Mouse (Mus musculus) thymus, postnatal 10 days (tissue): ENCODE measurements around the gene Rptor.
A peak's percentile ranks its signal among the peaks of the same experiment; 100 is the strongest.

Experiments
- DNase-seq, 2 experiments: peaks; one replicate each; pipeline ENCODE4 v3.0.0; 2021; ENCODE audit warnings: low spot score in 2 of 2

The Rptor gene

DNA sequence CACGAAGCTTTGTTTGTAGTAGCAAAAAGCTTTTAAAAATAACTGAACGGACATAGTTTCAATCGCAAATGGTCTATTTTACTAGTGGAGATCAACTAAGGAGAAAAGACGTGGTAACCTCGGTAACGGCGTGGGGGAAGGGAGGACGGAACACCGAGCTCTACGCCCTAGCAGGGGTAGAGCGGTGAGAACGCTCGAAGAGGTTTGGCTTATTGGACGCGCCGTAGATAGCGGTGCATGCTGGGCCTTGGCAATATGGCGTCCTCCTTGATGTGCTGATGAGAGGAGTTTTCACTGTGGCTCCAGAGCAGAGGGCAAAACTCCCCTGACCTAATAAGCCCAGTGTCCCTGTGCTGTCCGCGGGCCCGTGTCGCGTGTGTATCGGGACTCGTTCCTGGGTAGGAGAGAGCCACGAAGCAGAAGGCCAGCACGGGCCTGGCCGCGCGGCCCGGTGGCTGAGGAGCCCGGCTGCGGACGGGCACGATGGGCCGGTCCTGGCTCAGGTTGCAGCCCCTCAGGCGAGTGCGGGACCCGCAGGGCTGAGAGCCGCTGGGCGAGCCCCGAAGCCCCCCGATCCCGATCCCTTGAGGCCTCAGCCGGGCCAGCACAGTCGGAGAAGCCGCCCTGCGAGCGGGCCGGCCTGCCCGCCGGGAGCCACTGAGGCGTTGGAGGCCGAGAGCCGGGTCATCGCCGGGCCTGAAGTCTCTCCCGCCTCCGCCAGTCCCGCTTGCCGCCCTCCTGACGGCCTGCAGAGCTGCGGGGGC is at the start of gene Rptor:
Gene Rptor, plus strand, starts transcription at position 143 of the 764 bp plus-strand sequence.
- DNase-seq = peak; percentile 91 to 93

DNA sequence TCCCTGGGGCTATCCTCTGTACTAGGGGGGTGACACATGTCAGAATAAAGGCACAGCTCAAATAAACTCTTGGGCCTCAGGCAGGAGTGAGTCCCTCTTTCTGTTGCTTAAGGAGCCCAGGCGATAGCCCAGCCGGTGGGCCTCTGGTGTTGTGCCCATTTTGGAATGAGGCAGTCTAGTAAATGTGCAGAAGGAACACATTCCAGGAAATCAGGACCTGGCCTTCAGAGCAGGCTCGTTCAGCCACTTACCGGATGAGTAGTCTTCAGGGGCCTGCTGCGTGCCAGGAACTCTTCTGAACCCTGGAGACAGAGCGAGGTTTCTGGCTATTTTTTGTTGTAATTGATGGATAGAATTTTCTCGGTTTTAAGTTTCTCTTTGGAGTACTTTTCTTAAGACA is 48.0 kb upstream of the Rptor start:
- DNase-seq = no peak

DNA sequence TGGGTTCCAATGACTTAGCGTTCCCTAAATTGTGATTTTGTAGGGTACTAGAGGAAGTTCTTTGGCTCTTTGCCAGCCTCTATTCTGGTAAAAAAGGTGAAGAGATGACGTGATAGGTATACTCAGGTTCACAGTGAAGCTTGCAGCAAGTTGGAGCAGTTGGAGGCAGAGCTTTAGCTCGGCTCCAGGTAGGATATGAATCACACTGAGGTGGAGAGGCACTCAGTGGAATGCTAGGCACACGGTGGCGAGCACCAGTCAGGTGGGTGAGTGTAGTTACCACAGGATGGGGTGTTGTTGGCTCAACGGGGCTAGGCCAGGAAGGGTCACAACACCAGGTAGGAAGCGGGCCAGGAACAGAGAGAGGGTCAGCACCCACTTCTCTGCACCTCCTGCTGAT is 47.5 kb upstream of the Rptor start:
- DNase-seq = no peak

DNA sequence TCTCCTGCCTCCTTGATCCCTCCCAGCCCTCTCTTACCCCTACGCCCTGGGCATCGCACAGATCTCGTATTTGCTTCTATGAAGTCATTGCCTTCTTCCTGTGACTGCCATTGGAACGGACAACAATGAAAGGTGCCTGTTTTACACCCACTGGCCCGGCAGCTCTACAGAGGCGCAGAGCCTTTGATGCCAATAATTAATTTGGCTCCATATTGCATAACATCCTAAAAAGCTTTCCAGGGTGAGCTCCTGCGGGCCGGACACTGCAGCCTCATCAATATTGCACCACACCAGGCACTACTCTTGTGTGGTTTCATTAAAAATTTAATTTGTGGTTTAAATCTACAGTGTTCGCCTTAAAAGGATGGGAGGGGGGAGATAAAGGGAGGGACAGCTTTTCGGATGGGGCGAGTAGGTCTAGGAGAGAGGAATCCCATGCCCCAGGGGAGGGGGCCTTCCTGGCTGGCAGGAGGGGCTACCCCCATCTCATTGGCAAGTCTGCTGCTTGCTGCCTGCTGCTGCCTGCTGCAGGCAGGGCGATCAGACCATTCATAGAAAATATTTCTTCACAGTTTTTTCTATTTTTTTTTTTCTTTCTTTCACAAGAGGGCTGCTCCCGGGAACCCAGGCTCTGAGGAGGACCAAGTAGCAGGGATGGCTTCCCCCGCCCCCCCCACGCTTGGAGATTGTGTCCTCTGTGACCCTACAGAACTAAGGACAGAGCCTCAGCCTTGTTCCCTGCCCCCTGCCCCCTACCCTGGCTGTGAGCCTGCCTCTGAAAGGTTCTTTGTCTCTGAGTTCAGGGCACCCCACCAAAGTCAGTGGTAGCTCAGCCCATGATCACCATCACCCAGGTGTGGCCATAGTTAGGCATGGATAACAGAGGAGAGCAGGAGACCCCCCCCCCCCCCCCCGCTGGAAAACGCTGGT is 44.5 kb upstream of the Rptor start:
- DNase-seq = no peak

DNA sequence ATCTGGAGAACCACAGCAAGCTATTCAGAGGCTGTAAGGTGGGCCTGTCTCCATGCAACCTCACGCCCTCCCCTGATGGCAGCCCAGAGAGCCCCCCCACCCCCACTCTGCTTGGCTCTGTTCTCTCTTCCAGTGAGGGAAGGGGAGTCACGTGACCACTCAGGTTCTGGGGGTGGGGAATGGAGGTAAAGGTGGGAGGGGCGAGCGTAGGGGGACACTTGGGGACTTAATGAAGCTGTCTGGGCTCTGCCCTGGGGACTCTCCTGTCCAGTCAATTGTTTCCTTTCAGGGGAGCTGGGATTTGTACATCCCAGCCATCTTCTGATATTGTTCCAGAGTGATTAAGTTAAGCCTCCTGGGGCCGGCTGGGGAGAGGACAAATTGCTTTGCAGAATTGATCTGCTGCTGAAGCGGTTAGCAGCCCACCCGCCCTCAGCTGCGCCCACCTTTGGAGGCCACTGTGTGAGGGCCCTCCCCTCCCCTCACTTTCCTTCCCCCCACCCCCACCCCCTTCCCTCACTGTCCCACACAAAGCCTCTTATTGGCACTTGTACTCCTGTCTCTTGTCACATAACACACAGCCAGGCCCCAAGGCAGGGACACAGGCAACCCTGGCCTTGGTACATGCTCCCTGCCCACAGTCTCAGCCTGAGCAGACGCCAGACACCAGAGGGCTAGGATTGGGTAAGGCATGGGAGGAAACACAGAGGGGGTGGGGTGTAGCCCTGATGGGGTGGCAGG is 43.7 kb upstream of the Rptor start:
- no peak for DNase-seq

DNA sequence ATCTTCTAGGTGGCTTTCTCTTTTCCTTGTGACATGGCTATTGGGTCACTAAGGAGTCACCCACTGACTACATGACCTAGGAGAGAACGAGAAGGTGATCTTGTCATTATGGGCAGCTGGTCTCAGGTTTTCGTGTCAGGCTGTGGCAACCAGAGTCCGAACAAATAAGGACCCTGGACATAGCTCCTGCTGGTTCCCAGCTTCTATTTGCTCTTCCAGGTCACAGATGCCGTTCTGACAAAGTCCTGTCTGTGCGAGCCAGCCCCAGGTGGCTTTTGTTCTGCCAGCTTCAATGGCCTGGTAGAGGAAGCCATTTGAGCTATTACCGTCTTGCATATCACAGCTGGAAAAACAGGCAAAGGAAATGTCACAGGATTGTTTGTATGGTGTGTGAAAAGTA is 40.4 kb upstream of the Rptor start:
- DNase-seq = no peak

DNA sequence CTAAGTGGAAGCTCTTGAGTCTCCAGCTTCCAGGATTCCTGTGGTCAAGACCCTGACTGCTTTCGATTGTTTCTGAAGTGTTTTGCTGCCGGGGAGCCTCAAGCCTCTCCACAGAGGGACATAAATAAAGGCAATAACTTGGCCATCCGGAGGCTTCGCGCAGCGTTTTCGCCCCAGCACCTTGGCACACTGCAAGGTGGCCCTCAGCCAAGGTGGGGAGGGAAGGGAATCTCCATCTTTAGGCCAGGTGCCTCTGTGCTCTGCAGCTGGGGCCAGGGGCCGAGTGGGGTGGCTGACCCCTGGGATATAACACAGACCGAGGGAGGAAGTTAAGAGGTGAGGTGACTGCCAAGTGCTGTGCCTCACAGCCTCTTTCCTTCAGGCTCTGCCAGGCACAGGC is 39.5 kb upstream of the Rptor start:
- DNase-seq = no peak

DNA sequence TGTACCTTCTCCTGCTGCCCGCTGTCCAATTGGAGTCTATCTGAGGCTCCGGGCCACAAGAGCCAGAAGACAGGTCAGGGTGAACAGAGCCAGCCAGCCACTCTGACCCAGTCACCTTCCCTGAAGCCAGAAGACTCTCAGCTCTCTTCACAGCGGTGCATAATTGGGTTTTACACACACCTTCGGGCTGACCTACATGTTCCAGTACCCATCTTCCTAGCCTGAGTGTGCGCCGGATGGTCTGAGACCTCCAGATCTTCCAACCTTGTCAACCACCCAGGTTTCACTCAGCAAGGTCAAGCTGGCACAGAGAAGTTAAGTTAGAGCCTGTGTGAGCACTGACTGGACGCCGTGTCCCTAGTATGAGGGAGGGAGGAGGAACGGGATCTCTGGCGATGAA is 38.3 kb upstream of the Rptor start:
- no peak for DNase-seq

DNA sequence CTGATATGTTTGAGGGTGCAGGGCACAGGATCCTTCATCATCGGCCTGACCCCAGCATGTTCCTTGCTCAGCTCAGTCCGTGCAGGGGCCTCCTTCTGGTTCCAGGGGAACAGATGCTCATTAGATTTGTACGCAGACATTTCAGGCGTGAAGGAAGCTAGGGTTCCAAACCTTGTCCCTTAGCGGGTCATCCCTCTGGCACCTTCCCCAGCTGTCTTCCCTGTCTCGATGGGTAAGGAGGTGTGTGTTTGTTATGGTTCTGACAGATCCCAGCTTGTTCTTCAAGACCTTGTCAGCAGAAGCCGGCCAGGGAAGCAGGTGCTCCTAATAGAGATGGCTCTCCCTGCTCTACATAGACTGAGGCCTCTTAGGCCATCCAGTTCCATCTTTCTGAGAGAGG is 37.7 kb upstream of the Rptor start:
- no peak for DNase-seq

DNA sequence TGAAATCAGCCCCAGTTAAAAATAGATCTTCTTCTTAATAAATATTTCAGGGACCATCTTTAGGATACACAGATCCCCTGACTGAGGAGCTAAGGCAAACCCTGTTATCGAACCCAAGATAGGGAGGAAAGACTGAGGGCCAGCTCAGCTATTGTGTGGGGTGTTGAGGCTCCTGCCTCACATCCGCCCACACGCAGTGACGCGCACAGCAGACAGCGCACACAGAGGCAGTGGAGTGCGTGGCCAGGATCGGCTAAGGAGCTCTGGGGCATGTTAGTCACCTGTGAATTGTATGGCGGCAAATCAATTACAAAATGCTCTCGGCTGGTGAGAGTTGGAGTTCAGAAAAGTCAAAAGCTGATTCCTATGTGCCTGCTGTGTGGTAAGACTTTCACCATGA is 37.0 kb upstream of the Rptor start:
- DNase-seq = no peak

DNA sequence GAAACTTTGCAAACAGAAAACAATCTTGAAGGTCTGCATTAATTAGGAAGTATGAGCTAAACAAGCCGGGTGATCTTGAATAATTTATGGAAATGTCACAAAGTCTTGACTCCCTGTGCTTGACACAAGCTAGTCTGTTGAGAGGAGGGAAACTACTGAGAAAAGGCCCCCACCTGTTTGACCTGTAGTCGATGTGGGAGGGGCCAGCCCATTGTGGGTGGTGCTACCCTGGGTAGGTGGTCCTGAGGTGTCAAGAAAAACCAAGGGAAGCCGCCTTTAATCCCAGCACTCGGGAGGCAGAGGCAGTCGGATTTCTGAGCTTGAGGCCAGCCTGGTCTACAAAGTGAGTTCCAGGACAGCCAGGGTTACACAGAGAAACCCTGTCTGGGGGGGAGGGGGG is 36.5 kb upstream of the Rptor start:
- no peak for DNase-seq

DNA sequence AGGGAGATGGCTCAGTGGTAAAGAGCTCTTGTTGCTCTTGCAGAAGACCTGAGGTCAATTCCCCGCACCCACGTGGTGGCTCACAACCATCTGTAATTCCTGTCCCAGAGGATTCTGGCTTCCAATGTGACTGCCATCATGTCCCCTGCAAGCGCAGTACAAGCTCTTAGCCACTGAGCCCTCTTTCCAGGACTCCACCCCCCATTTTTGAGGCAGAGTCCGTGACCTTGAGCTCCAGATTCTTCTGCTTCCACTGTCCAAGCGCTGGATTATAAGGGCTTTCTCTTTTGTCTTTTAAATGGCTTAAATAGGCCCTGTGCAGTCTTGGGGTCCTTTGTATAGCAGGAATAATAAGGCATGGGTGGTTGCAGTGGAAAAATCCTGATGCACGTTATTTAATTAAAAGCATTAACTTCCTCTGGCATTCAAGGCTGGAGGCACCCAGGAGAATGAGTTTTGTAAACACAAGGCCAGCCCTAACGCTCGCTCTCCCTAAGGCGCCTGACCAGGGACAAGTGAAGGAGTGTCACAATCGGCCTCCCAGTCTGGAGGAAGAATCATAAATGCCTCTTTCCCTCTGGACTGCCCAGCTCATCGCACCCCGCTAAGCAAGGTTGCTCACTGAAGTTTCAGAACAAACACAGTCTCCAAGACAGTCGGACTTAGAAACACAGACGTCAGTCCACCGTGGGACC is 30.2 kb upstream of the Rptor start:
- DNase-seq = no peak

DNA sequence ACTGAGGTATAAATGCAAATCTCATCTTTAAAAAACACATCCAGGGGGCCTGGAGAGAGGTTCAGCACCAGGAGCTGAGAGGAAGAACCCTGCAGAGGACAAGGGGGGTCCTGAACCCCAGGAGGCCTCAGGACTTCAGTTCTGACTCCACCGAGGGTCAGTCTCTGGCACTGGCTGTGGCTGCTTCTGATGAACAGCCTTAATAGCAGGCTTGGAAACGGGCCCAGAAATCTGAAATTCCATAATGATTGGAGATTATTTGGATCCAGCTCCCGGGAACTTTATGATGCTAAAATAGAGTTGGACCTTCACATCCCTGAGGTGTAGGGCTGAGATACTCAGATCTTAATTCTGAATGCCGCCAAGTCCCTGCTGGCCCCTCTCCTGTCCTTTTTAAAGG is 25.9 kb upstream of the Rptor start:
- no peak for DNase-seq

DNA sequence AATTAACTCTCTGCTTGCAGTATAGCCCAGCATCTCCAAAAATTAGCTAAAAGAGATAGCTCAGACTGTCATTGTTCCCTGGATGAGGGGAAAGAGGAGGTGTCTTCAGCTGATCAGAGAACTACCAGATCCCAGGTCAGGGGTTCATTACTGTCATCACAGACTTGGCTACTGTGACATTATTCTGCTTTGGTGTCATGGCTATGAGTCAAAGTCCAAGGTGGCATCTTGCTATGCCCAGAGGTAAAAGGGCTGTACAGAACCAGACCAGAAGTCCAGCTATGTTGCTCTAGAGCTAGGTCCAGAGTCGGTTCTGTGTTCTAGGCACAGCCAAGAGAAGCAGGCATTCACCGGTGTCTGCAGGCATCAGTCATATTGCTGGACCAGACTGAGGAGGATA is 25.0 kb upstream of the Rptor start:
- DNase-seq = no peak

DNA sequence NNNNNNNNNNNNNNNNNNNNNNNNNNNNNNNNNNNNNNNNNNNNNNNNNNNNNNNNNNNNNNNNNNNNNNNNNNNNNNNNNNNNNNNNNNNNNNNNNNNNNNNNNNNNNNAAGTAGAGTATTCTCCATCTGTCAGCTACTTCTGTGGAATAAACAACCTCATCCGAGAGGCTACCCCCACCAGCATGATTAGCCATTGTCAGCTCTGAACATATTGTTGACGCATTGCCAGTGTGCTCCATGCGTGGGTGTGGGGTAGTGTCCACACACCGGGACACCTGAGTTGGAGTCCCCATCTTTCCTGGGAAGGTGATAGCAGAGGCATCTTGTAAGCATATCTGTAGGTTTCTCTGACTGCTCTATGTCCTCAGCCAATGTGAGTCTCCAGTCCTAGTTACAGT is 16.2 kb upstream of the Rptor start:
- DNase-seq = no peak

DNA sequence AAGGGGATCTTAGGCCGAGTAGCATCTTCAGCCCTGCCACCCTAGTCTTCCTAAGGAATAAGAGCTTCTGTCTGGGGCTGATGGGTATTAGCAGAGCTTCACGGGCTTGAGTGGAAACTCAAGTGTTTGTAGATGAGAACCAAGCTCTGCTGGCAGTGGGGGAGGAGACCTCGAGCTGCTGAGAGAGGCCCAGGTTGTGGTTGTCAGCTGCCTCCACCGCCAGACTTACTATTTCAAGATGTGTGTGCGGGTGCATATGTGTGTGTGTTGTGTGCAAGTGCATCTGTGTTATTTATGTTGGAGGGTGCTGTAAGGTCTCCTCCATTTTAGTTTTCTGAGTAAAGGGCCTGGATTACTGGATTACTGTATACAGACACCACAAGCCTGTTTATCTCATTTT is 15.6 kb upstream of the Rptor start:
- DNase-seq = peak in 1 of 2 experiments; percentile 14

DNA sequence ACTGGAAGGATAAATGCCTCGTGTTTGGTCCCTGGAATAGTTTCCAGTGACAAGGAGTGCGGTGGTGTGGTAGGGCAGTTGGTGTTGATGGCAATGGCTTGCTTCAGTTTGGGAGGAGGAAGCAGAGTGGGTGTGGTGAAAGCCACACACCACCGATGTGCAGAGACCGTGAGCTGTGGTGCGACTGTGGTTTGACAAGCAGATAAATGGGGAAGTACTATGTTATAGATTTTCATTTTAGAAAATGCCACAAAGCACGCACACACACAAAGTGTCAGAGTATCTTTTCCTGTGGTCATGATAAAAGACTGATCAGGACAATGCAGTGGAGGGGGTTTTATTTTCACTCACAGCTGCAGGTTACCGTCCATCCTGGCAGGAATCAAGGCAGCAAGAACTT is 13.5 kb upstream of the Rptor start:
- no peak for DNase-seq

DNA sequence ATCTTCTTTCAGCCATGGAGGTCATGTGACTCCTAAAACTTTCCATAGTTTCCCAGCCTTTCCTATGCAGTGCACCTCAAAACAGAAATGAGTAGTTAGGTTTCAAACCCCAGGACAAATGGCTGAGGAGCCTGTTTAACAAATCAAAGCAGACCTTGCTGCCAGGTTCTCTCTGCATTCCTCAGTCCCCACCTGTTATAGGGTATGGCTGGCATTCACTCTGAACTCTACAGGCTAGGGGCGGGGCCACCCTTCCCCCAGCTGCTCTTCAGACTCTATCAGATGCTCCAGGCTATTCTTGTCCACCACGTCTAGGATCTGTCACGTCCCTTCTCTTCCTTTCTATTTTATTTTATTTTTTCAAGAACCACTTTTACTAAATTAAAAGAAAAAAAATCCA is 8.7 kb upstream of the Rptor start:
- DNase-seq = no peak

DNA sequence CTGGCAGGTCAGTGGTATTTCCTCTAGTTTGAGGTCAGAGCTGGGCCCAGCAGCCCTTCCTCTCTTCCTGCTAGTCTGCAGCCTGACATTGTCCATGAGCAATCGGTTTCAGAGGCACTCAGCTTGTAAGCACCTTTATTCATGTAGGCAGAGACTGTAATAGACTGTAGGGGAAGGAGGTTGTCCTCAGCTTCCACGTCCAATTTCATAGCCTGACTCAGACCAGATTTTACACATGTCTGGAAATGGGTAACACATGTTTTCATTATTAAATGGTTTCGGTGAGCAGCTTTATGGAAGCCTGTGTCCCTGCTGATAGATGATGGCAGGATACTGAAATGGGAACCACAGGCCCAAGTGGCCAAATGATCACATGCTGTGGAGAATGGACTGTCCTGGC is 3.8 kb upstream of the Rptor start:
- no peak for DNase-seq

DNA sequence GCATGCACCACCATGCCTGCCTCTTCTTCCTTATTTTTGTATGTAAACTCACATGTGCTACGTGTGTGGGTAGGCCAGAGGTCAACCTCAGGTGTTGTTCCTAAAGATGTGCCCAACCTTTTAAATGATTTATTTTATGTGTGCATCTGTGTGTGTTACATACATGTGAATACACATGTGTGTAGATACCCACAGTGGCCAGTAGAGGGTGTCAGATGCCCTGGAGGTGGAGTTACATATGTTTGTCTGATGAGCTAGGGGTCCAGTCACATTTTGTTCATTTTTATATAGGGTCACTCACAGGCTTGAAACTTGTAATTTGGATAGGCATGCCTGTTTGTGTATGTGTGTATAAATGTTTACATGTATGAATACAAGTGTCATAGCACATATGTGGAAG is 2.4 kb upstream of the Rptor start:
- no peak for DNase-seq

DNA sequence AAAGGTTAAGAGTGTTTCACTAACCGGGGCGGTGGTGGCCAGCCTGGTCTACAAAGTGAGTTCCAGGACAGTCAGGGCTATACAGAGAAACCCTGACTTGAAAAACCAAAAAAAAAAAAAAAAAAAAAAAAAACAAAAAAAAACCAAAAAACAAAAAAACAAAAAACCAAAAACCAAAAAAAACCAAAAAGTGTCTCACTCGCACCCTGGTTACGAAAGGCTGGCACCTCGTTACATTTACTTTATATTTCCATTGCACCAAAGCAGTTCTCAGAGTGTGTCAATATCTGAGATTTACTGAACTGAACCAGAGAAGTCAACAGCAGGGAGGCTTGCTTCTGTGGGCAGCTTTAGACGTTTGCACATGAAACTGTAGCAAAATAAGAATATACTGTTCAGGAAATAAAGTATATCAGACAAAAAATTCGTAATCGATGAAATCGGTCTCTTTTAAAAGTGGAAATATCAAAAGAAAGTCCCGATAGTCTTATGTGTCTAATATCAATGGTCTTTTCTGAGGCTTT is 466 bp upstream of the Rptor start:
- DNase-seq = no peak

DNA sequence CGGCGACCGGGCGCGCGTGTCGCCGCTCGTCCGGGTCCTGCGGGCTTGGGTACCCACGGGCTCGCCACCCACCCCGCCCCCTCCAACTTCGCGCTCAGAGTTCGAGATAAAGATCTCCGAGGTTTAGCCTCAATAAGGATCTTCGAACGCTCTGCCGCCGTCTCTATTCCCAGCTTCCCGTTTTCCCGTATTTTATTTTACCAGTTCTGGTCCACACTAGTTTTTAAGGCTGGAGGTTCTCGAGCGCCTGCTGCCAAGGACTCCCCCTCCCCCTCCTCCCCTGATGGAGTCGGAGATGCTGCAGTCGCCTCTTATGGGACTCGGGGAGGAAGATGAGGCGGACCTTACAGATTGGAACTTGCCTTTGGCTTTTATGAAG is 811 bp downstream of the Rptor start:
- no peak for DNase-seq
